Mouse (Mus musculus): ENCODE measurements around the gene P2rx7.
"Not testable (repeated sequence)": the region's sequence is repeated elsewhere in the genome, so short reads cannot be mapped to it uniquely, and the experiment has no call there.

The P2rx7 gene

DNA sequence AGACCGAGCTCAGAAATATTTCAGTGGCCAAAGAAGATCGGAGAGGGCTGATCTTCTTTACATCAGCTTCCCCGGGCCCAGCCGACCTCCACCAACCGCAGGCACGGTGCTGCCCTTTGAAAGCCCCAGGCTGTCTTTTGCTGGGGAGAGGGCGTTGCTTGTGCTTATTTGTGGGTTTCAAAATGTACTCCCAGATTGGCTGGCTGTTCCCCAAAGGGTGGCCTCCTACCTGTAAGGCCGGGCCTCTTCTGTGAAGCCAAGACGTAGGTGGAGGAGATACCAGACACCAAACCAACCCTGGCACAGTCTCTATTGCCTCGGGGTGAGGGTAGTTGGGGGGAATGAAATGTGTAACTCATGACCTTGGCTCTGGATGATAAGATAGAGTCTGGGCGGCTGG lies 2.3 kb downstream of the P2rx7 start:
- DNase-seq (ENCODE audit: low read depth): no peak

DNA sequence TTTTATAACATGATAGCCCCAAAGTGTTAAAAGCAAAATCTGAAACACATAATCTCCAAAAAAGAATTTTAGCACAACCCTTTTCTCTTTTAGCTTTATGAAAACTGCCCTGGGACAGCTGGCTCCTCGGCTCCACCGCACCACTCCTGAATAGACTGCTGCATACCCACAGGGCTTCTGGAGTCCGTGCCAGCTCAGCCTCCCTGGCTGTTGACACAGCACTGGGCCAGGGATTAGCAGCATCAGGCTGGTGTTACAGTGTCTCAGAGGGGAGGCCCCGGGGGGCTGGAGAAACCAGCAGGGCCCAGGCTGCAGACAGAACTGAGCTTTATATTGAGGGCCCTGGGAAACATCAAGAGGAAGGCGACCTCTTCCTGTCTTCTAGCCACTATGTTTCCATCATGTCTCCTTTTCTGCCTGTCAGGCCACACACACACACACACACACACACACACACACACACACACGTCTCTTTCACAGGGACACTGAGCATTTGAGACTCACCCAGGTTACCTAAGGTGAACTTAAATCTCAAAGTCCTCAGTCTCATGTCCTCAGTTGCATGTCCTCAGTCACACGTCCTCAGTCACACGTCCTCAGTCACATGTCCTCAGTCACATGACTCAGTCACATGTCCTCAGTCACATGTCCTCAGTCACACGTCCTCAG lies 3.7 kb downstream of the P2rx7 start:
- peak; percentile 64 for DNase-seq (ENCODE audit: low read depth)

DNA sequence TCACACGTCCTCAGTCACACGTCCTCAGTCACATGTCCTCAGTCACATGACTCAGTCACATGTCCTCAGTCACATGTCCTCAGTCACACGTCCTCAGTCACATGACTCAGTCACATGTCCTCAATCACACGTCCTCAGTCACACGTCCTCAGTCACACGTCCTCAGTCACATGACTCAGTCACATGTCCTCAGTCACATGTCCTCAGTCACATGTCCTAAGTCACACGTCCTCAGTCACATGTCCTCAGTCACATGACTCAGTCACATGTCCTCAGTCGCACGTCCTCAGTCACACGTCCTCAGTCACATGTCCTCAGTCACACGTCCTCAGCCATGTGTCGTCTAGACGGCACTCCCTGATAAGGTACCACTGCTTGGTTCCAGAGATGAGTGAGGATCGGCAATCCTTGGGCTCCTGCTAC lies 4.3 kb downstream of the P2rx7 start:
- DNase-seq (ENCODE audit: low read depth): not testable (repeated sequence)

DNA sequence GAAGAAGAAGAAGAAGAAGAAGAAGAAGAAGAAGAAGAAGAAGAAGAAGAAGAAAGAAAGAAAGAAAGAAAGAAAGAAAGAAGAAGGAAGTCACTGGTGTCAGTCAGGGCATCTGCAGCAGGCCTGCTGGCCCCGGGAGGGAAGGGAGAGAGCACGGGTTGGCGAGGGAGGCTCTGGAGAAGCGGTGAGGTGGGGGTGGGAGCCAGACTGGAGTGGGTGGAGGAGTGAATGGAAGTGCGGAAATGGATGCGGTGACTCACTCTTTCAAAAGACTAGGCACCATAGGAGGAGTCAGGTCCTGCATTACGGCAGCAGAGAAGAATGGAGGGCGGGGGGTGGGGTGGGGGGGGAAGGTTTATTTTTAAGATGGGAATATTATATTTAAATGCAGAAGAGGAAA lies 5.6 kb downstream of the P2rx7 start:
- DNase-seq (ENCODE audit: low read depth): no peak

DNA sequence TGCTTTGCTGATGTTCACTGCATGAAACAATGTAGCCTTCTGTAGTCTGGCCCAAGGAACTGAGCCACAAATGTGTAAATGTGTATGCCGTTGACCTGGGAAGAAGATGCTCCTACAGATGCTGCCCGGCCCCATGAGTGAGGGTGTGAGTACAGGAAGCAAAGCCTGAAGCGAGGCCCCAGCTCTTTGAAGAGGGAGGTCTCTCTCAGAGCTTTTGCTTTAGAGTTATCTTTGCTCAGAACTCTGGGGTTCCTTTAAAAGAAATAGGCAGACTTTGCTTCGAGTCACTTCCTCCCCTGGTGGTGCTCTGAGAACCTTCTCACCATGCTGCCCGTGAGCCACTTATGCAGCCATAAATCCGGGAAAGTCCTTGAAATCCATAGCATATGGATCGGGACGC lies 6.4 kb downstream of the P2rx7 start:
- no peak for DNase-seq (ENCODE audit: low read depth)

DNA sequence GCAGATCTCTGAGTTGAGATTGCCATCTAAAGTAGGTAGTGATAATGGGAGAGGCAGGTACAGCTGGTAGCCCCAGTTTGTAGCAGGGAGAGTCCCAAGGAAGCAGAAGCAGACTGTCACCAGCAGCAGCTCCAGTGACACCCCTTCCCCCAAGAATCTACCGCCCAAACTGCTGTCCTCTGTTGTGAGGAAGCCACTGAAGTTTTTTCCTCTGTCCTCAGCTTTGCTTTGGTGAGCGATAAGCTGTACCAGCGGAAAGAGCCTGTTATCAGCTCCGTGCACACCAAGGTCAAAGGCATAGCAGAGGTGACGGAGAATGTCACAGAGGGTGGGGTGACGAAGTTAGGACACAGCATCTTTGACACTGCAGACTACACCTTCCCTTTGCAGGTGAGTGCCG lies 8.8 kb downstream of the P2rx7 start:
- DNase-seq (ENCODE audit: low read depth): peak; percentile 98

DNA sequence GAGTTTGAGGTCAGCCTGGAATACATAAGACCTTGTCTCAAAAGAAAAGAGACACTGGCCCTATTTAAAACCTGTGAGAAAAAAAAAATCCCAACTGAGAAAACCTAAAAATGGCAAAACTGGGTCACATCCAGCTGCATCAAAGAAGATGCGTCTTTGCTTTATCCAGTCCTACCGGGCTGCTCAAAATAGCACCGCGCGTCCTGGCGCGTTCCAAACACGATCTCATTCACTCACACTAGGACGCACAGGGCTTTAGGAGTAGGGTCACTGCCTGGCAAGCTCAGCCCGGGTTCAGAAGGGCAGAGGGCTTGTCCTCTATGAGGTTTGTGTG lies 9.4 kb downstream of the P2rx7 start:
- no peak for DNase-seq (ENCODE audit: low read depth)

DNA sequence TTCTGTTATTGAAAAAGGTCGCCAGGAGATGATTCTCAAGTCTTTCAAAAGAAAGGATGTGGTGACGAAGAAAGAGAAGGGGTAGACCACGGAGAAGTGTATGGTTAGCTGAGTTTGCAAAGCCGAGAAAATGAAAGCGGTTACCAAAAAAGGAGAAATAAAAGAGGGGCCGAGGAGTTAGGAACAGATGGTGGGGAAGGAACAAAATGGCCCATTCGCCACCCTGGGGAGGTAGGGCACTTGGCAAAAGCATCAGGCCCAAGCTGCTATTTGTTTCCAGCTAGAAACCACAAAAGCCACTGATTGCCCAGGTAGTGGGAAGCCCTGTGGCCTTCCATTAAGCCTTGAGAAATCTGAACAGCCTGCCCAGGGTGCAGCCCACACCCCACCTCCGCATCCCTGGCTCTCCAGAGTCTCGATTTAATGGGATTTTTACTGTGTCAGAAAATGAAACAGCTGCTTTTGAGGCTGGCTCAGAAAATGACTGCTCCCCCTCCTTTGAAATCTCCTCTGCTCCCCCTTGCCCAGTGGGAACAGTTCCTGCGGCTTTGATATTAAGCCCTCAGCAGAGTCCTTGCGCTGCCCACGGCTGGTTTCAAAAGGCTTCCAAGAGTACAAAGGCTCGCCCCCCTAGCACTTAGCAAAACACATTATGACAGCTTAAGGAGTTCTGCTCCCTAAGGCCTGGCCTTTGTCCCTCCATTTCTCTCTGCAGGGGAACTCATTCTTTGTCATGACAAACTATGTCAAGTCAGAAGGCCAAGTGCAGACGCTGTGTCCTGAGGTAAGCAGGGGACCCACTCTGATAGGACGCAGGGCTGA lies 9.9 kb downstream of the P2rx7 start:
- peak; percentile 83 for DNase-seq (ENCODE audit: low read depth)

DNA sequence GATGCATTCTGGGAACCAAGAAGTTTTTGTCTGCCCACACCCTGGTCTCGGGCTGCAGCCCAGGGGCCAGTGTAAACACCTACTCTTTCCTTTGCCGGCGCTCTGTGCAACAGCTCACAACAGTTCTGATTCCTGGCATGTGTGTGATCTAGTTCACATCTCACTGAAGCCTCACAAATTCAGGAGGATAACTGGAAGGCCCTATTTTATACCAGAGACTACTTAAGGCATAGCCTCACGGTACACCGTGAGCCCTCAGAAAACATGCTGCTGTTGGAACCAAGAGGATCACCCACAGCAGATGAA lies 10.5 kb downstream of the P2rx7 start:
- DNase-seq (ENCODE audit: low read depth): no peak

DNA sequence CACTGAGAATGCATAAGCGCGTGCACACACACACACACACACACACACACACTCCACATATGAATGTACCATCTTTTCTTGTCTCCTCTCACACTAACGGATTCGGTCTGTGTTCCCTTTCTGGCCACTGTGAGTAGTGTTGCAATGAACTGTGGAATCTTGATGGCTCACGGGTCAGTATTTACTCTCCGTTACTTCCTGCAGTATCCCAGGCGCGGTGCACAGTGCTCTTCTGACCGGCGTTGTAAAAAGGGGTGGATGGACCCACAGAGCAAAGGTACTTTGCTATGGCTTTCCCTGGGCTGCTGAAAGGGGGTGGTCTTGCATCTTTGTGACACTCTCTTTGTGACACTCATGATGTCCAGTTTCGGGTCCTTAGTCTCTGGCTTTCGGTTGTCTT lies 13.1 kb downstream of the P2rx7 start:
- DNase-seq (ENCODE audit: low read depth): no peak

DNA sequence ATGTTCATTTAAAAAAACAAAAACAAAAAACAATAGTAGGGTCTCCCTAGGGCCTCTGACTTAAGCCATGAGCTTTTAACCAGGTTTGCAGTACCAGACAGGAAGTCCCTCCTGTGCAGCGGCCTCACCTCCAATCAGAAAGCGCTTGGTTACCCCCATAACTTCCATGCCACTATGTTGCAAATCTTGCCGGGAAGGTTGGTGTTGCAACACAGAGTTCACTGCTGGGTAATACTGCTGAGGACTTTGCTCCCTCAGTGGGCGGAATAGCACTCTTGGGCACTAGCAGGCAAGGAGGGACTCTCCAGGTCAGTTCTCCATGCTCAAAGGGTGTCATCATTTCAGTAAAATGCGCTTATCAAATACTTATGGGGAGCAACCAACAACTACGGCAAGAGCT lies 18.8 kb downstream of the P2rx7 start:
- DNase-seq (ENCODE audit: low read depth): peak; percentile 39

DNA sequence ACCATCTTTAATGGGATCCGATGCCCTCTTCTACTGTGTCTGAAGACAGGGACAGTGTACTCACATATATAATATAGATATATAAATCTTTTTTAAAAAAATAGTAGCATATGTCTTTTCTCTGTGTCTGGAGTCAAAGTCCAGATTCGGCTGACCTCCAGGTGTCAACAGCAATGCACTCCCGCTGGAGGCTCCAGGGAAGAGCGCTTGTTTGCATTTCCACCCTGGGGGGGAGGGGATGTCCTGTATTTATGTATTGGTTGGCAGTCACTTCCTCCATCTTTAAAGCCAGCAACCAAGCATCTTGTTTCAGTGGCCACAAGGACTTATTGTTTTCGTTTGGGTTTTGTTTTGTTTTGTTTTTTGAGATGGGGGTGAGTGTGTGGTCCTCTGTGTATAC lies 21.3 kb downstream of the P2rx7 start:
- DNase-seq (ENCODE audit: low read depth): no peak

DNA sequence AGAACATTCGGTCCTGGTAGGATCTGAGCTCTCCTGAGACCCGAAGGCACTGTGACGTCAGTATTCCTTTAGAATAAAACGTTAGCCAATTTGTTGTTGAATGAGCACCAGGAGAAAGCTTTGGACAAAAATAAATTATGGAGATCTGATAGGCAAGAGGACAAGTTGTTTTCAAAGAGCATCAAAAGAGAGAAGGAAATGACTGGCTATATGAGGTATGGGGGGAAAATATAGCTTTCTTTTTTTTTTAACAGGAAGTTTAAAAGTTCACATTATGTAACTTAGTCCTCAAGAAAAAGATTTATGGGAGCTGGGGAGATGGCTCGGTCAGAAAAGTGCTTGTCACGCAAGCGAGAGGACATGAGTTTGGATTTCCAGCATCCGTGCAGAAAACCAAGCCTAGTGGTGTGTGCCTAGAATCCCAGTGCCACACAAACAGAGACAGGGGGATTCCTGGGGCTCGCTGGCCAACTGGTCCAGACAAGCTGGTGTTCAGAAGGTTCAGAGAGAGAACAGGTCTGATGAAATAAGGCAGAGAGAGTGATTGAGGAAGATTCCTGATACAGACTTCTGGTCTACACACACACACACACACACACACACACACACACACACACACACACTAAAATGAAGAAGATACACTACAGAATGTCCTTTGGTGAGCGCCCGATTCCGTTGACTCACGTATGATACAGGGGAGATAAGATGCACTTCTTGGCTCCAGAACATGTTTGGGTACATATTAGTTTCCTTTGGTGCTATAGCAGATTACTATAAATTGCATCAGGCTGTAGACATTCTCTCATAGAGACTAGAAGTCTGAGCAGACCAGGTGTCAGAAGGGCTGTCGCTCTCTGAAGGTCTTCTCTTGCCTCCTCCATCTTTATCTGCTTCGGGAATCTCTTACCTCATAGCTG lies 25.5 kb downstream of the P2rx7 start:
- peak; percentile 23 for DNase-seq (ENCODE audit: low read depth)

DNA sequence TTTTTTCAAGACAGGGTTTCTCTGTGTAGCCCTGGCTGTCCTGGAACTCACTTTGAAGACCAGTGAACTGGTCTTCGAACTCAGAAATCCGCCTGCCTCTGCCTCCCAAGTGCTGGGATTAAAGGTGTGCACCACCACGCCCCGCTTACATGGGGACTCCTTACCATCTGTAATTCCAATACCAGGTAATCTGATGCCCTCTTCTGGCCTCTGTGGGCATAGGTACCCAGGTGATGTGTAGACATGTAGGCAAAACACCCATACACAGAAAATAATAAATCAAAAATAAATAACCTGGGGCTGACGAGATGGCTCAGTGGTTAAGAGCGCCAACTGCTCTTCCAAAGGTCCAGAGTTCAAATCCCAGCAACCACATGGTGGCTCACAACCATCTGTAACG lies 27.9 kb downstream of the P2rx7 start:
- peak; percentile 54 for DNase-seq (ENCODE audit: low read depth)

DNA sequence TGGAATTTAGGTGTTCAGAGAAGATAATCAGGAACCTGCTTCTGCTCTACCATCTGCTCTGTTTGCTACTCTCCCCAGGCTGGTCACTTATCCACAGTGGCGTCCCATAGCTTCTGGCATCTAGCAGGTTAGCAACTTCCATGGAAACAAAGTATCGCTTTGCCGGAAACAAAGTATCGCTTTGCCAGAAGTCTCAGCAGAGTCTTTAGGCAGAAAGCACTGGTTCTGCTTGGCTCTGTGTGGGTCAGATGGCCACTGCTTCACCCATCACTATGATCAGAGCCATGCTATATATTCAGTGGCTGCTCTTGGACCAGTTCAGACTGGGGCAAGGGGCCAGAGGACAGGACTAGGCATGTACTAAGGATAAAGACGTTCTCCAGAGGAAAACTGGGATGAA lies 28.6 kb downstream of the P2rx7 start:
- no peak for DNase-seq (ENCODE audit: low read depth)

DNA sequence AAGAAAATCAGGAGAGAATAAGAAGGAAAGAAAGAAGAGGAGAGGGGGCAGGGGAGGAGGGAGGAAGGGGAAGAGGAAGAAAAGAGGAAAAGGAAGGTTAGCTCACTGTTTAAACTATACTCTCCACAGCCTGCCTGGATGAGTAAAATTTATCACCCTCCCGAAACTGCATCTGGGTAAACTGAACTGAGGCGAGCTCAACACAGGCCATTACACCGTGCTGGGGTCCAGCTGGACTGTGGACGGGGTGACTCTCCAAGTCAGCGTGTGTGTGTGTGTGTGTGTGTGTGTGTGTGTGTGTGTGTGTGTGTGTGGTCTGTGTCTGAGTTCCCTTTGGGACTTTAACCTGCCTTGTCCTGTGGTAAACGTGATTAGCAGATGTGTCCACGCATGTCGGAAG lies 32.3 kb downstream of the P2rx7 start:
- no peak for DNase-seq (ENCODE audit: low read depth)

DNA sequence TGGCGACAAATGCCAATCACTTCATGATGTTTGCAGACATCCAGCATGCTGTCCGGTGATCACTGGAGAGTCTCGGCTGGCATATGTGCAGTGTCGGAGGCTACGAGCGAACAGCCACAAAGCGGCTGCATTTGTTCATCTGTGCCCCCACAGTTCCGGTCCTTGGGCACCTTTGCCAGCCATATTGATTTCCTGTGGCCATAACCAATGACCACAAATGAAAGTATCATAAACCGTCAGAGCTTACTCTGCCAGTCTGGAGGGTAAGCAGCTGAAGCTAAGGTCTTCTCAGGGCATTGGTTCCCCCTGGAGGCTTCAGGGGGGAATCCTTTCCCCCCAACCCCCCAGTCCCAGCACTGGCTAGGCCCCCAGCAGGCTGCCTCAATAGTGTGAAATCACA lies 34.3 kb downstream of the P2rx7 start:
- DNase-seq (ENCODE audit: low read depth): peak; percentile 94

DNA sequence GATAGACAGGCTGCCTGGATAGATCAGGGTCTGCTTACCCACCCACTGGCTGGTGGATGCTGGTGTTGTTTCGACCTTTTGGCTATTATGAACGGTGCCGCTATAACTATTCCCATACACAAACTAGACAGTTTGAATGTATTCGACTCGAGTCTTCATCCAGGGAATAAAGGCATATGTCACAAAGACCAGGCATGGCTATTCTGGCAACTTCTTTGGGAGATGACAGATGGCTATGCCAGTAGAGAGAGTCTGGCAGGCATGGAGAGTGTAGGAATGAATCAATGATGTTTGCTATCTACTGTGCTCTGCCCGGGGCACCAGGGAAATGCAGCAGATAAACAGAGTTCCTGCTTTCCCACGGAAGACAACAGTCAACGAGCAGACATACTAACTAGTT lies 36.2 kb downstream of the P2rx7 start:
- DNase-seq (ENCODE audit: low read depth): no peak

DNA sequence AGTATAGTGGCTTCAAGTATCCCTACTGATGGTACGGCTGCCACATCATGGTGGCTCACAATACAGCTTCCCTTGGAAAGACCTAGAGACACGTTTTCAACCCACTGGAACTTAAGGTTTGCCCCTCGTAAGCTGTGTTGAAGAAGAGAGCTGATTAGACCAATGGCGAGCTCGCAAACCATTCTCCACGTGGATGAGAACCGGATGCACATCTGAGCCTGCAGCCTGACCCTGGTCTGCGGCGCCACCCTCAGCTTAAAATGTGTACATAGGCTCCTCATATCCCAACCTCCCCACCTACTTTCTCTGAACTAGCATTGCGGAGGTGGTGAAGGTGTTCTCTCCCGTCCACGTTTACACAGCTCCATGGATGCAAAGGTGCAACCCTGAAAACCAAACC lies 37.6 kb downstream of the P2rx7 start:
- DNase-seq (ENCODE audit: low read depth): no peak

DNA sequence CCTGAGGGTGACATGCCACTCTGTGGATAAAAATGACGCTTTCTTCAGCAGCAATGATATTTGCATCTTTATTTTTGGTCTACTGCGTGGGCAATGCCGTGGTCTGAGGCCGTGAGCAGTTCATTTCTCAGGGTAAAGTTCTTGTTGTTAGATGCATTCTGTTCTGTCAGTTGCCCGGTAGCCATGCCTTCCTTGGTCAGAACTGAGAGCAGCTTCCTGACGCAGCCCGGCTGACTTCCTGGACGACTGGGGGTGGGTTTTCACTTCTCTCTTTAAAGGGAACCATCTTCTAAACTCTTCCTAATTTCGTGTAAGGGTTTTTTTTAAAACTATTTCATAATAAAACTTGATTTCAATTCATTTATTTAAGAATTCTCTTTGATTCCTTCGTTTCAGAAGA lies 40.2 kb downstream of the P2rx7 start:
- DNase-seq (ENCODE audit: low read depth): peak; percentile 51

DNA sequence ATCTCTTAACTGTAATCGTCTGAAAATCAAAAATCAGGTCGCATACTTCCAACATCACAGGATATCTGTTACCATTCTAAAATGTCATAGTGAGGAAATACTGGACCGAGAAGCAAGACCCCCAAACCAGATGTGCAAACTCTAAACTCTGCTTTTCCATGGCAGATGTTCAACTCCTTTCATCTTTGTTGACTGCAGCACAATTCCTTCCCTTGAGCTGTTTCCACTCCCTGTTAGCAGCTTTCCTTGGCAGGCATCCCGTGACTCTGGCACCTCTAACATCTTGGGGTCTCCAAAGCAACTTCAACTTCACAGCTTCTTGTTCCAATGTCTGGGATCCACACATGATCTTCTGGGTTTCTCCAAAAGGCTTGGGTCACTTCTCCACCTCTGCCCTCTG lies 43.7 kb downstream of the P2rx7 start:
- DNase-seq (ENCODE audit: low read depth): no peak

DNA sequence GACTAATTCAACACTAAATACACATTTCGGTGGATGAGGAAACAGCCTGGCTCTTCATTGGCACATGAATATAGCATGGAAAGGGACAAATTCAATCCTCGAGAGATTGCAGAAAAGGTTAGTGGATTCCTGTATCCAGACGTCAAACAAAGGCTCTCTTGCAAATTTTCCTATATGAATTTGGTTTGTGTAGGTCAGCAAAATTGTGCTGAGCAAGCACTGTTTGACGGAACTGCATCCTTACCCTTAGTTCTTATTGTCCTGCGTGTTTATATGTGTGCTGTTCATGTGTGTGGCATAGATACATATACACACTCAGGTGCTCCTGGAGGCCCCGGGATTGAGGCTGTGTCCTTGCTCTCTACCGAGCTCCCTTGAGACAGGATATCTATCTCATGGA lies 45.4 kb downstream of the P2rx7 start:
- no peak for DNase-seq (ENCODE audit: low read depth)

DNA sequence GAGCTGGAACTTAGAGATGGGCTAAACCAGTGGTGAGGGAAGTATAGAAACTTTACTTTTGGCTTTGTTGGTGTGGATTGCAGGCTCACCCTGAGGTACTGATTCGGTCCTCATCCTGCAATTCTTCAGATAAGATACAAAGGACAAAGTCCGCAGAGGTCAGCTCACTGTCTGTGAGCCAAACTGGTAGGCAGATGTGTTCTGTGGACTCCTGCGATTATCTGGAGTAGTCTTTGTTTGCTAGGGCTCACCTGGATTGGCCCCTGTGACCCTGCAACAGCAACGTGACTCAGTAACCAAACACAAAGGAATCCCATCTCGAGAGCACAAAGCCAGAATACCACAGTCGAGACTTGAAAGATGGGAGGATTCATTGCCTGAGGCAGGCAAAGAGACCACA lies 46.8 kb downstream of the P2rx7 start:
- DNase-seq (ENCODE audit: low read depth): no peak

Measured in 416B (cell line).